Mouse (Mus musculus) left cerebral cortex, postnatal 10 days (tissue): Measurements from ENCODE around the gene Il17d. TPM values are rescaled to one million over a fixed set of nuclear protein-coding genes. Genes with fewer than 3 reads are reported as not detected.
A peak's percentile ranks its signal among the peaks of the same experiment; 100 is the strongest.

Experiments used
- DNase-seq, 2 experiments: peaks; one replicate each; pipeline ENCODE4 v3.0.0; 2021 to 2022; ENCODE audit warnings: low spot score in 2 of 2, mixed read lengths in 1 of 2; ENCODE audit errors: extremely low spot score in 1 of 2
- intact Hi-C: fragments of 180-260 bp; cut with DNase I; formaldehyde crosslinking; loops from one replicate; pipeline ENCODE4 v1.15.1; 2025
- total RNA-seq, 2 experiments: library from RNA; stranded (reverse); gene quantifications; 2 replicates each; pipeline ENCODE4 v1.2.3; 2021

Gene Il17d
- total RNA-seq, 2 experiments from 2014 or later, result 12.5 to 14.8 TPM

- no peak for DNase-seq
- intact Hi-C loops, result no loop called here
Measured at GRCm38 (mm10) chr14:57533841-57534240, 9.3 kb downstream of the Il17d start.

- intact Hi-C loops, result no loop called here
Measured at GRCm38 (mm10) chr14:57534346-57534745, 9.8 kb downstream of the Il17d start.

GRCm38 (mm10) chr14:57534961-57535360 is 10.4 kb downstream of the Il17d start:
- intact Hi-C loops, result no loop called here
- peak in 1 of 2 experiments; percentile 71 for DNase-seq

More at GRCm38 (mm10) chr14:57534346-57534745, 9.8 kb downstream of the Il17d start:
- no peak for DNase-seq

DNA sequence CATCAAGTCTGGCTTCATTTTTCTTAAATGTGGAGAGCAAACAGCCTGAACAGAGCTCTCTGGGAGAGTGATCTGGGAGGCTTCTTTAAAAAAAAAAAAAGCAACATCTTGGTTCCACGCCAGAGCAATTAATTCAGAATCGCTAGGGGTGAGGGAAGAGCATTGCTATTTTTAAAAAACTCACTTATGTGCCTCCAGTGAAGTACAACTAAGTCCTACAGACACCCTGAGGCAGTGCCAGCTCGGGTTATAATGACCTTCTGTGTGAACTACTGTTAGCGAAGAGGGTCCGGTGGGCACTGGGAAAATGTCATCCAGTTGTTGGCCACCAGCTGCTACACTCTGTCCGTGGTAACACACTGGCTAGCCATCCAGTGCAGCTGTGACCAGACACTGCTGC is 11.1 kb downstream of the Il17d start:
- no peak for DNase-seq
- intact Hi-C loops, result no loop called here

DNA sequence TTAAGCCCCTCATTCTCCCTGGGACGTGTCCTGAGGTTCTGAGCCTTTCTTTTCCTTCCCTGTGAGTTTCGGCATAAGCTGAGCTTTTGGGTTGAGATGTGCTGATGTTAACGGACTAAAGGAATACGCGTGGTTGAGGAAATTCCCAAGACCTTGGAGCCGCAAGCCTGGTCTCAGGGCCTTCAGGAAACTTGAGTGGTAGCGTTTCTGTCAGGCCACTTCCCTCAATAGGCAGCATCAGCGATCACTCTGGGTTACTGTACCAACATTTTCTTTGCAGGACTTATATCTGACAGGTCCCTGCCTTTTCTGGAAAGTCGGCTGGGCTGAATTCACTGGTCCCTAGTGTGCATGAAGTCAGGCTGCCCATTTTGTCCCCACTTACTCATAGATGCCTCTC is 12.2 kb downstream of the Il17d start:
- intact Hi-C loops, result no loop called here
- DNase-seq, result no peak

- intact Hi-C loops, result no loop called here
- DNase-seq, result peak in 1 of 2 experiments; percentile 54
Measured at GRCm38 (mm10) chr14:57537261-57538015, 12.9 kb downstream of the Il17d start.

DNA sequence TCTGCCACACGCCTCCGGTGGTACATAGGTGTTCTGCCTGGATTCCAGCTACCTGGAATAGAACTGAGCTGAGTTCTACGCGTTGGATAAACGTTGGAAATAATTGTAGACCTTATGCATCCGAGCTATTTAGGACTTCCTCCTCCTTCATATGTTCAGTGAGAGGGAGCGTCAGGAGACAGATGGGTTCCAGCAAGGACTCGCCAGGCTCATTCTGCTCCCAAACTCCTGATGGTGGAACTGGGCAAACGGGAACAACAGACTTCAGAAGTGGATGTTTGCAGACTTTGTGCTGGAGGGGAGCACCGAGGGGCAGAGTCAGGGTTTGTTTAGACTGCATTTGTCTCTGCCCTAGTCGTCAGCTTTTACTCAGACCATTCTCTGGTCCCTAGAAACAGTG is 16.1 kb downstream of the Il17d start:
- intact Hi-C loops, result no loop called here

GRCm38 (mm10) chr14:57542231-57542630 is 17.7 kb downstream of the Il17d start:
- intact Hi-C loops, result no loop called here
- DNase-seq, result peak in 1 of 2 experiments; percentile 30

More for the DNA sequence above, 16.1 kb downstream of the Il17d start:
- no peak for DNase-seq

DNA sequence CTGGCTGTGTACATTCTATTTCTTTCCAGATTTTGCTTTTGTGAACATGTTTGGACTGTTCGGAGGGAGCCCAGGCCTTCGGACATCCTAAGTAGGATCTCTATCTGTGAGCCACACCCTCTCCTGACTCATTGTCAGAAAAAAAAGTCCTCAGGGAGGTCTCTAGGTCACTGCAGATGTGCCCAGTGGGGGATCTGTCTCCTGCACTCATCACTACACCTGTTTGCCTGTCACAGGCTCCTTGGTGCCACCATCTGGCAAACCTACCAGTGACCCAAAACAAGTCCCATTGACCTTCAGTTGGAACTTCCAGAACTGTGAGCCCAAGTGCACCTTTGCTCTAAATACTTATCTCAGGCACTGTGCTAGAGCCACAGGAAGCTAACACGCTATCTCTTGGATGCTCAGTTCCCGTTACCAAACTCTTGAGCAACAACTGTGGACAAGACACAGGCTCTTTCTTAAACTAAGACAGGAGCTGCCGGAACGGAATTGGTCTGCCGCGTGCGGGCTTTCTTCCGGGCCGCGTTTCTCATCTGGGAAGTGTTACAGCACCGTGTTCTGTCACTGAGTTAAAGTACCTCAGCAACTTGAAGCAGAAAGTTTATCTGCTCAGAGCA is 19.0 kb downstream of the Il17d start:
- intact Hi-C loops, result no loop called here
- no peak for DNase-seq

DNA sequence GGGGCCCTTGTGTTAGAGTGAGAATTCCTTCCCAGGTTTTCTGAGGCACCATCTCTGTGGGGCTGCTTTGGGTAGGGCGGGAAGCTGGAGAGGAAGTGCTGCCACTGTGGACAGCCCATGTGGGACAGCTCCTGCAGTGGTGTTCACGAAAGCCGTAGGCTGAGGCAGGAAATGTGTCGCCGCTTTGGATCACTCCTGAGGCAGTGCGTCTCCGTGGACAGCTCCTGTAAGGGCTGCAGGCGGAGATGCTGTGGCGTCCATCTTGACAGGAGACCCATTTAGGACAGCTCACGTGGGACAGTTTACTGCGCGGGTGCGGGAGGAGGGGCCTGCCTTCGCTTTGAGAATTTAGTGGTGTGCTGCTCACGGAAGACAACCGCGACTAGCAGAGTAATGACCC is 20.9 kb downstream of the Il17d start:
- no peak for DNase-seq
- intact Hi-C loops, result no loop called here

DNA sequence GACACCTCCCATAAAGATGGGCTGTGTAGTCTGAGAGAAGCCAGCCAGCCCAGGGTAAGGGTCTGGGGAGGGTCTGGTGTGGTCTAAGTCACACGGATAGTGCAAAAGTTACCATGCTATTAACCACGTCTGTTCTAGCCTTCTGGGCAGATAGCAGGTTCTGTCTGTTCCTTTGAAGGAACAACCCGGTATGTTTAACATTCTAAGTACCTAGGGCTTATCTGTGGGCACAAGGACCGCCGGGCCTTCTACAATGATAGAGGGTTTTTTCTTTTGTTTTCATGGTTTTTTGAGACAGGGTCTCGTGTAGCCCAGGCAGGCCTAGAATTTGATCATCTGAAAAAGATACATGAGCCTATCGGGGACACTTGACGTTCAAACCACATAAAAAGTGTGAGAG is 21.6 kb downstream of the Il17d start:
- intact Hi-C loops, result no loop called here
- no peak for DNase-seq

DNA sequence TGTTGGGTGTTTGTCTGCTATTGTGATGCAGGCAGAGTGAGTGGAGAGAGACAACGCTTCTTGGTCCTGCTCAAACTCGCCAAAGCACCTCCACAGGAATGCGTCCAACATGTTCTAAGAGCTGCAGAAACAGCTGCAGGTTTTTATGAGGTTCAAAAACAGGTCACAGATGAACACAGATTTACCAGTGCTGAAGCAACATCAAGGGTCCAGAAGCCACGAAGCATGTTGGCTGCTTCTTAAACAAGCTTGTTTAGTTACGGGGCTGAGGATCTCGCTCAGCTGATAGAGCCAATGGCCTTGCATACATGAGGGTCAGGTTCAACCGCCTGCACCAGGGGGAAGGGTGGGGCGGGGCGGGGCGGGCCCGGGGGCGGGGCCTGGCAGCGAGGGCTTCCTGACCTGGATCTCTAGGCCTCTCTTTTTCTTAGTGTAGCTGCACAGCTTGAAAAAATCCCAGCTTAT is 22.0 kb downstream of the Il17d start:
- intact Hi-C loops, result no loop called here
- DNase-seq, result no peak

DNA sequence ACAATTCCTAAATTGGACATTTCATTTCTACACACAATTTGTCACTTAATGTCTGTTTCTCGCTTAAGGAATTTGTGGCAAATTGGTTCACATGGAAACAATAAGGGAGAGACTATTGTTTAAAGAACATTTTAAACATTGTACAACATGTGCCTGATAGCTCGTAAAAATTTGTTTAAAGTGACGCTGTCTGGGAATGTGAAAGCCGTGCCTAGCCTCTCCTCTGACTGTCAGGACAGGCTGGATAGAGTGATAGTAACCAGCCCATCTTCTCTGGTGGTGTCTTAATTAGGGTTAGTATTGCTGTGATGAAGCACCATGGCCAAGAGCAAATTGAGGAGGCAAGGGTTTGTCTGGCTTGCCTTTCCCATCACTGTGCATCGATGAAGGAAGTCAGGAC is 22.5 kb downstream of the Il17d start:
- intact Hi-C loops, result no loop called here
- DNase-seq, result no peak

DNA sequence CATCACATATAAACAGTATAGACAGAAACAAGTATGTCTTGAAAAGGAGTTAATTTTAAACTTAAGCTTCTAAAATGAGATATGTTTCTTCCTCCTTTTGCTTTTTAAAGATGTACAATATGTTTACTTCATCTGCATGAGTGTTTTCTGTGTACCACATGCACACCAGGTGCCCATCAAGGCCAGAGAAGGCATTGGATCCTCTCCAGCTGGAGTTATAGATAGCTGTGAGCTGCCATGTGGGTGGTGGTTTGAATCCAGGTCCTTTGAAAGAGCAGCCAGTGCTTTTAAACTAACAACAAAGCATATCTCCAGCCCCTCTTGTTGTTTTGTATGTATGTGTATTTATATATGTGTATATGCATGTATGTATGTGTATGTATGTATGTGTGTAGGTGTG is 28.4 kb downstream of the Il17d start:
- intact Hi-C loops, result no loop called here
- no peak for DNase-seq

- intact Hi-C loops, result no loop called here
- no peak for DNase-seq
Measured at GRCm38 (mm10) chr14:57554434-57554833, 29.9 kb downstream of the Il17d start.

DNA sequence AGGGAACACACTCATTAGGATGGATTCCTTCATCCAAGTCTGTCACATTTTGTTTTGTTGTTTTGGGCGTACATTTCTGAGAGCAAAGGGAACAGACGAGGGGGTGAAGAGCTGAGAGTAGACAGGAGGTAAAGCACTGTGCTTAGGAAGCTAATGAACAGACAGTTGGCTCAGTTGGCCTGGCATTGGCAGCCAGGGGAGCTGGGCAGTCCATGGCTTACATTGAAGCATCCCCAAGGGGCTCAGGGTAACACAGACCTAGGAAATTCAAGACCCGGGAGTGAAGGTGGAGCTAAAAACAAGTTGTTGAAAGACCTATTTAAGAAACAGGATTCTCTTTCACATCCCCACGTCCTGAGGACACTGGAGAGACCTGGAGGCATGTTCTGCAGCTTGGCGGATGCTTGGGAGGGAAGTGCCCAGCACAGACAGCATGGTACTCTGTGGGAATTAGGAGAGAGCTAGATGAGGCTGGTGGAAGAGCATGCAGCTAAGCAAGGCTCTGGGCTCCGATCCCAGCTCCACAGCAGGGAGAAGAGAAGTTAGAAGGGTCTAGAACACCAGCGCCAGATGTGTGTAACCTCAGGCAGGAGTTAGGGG is 31.0 kb downstream of the Il17d start:
- no peak for DNase-seq
- intact Hi-C loops, result no loop called here

GRCm38 (mm10) chr14:57556922-57557321 is 32.3 kb downstream of the Il17d start:
- DNase-seq, result no peak
- intact Hi-C loops, result no loop called here

- DNase-seq, result no peak
- intact Hi-C loops, result no loop called here
Measured at GRCm38 (mm10) chr14:57565626-57566025, 41.0 kb downstream of the Il17d start.

GRCm38 (mm10) chr14:57571155-57572133 is 46.9 kb downstream of the Il17d start, which contains the start of gene Eef1akmt1:
Gene Eef1akmt1, minus strand, starts transcription at chr14:57571612.
- peak; percentile 95 to 98 for DNase-seq
- intact Hi-C loops, result no loop called here
